Mouse (Mus musculus) E14TG2a.4 (cell line): ENCODE results near the gene Atp6v0a2.

Experiments used
- CTCF ChIP-seq: conservative IDR thresholded peaks from 2 replicates; pipeline ENCODE4 v1.5.1; 2014; ENCODE audit warnings: low read length
- NANOG ChIP-seq: IDR thresholded peaks from 2 replicates; pipeline ENCODE4 v1.6.1; 2014; ENCODE audit warnings: borderline replicate concordance, low read length, mixed read lengths
- POU5F1 ChIP-seq: IDR thresholded peaks from 2 replicates; pipeline ENCODE4 v1.6.1; 2014; ENCODE audit warnings: low read length, borderline replicate concordance

GRCm38 (mm10) chr5:124618711-124619110 lies 9.7 kb upstream of the Atp6v0a2 start:
- TF ChIP-seq CTCF (no peak), POU5F1 (no peak), NANOG (no peak)
